Mouse (Mus musculus) limb, embryonic 15.5 days (tissue): ENCODE measurements around the gene Dock8. TPM values are rescaled to one million over a fixed set of nuclear protein-coding genes. Genes with fewer than 3 reads are reported as not detected.

ENCODE experiments used
- ATAC-seq: fragments of 200-750 bp; cut with Nextera tagmentation; 2 replicates; pipeline ENCODE4 v1.8.0; 2017; ENCODE audit warnings: low read depth, moderate TSS enrichment; ENCODE audit not compliant: insufficient number of reproducible peaks, low FRiP score, low TSS enrichment
- H3K27ac ChIP-seq: fragments of 300-500 bp; sonication (generic); 2 replicates; pipeline ENCODE4 v1.5.1; 2015; ENCODE audit warnings: moderate library complexity, mild to moderate bottlenecking, inconsistent platforms
- H3K27me3 ChIP-seq: fragments of 300-500 bp; sonication (generic); 2 replicates; pipeline ENCODE4 v1.6.1; 2015; ENCODE audit warnings: inconsistent platforms
- H3K36me3 ChIP-seq: fragments of 300-500 bp; sonication (generic); 2 replicates; pipeline ENCODE4 v1.6.1; 2015; ENCODE audit warnings: inconsistent platforms
- H3K4me1 ChIP-seq: fragments of 300-500 bp; sonication (generic); 2 replicates; pipeline ENCODE4 v1.6.1; 2015; ENCODE audit warnings: inconsistent platforms
- H3K4me2 ChIP-seq: fragments of 300-500 bp; sonication (generic); 2 replicates; pipeline ENCODE4 v1.6.1; 2015; ENCODE audit warnings: mild to moderate bottlenecking, inconsistent platforms
- H3K4me3 ChIP-seq: fragments of 300-500 bp; sonication (generic); 2 replicates; pipeline ENCODE4 v1.5.1; 2015; ENCODE audit warnings: mild to moderate bottlenecking, inconsistent platforms
- H3K9ac ChIP-seq: fragments of 300-500 bp; sonication (generic); 2 replicates; pipeline ENCODE4 v1.6.1; 2015; ENCODE audit warnings: inconsistent platforms
- H3K9me3 ChIP-seq: fragments of 300-500 bp; sonication (generic); 2 replicates; pipeline ENCODE4 v1.6.1; 2016; ENCODE audit warnings: inconsistent platforms
- WGBS: fragments of 180-500 bp; shearing (Covaris S2); methylation state at CpG from one replicate; pipeline ENCODE4 v1.1.7; 2015; 5-methylcytosine and 5-hydroxymethylcytosine counted together
- polyA plus RNA-seq: library from polyadenylated mRNA; unstranded; fragments of >200 nt; fragmentation: Nextera tagmentation; extraction: Ambion mirVana; gene quantifications from 2 replicates; pipeline ENCODE4 v1.2.1, GENCODE M21; 2015

Gene Dock8
- polyA plus RNA-seq, 1 experiment from 2014 or later = 6.2 TPM

GRCm38 (mm10) chr19:25098941-25099340 is 99.6 kb downstream of the Dock8 start:
- 0 out of 2 replicates have a peak, but pooled peaks cover 13% of the 10 kb centered on the region for H3K4me1 ChIP-seq
- WGBS = 84% methylated on average over 4 of the region's 4 CpGs
- no peak for ATAC-seq
- H3K27ac ChIP-seq = no peak overlapping the region
- no peak overlapping the region for H3K4me2 ChIP-seq
- H3K36me3 ChIP-seq = no peaks in the 10 kb centered on the region
- H3K9me3 ChIP-seq = no peaks in the 10 kb centered on the region
- no peak overlapping the region for H3K4me3 ChIP-seq
- no peak overlapping the region for H3K9ac ChIP-seq
- H3K27me3 ChIP-seq = no peaks in the 10 kb centered on the region

- no peak for ATAC-seq
- Histone ChIP-seq H3K9ac (no peak overlapping the region), H3K36me3 (no peaks in the 10 kb centered on the region), H3K4me2 (no peak overlapping the region), H3K4me1 (peaks cover 4% of the 10 kb centered on the region; the same call in 1 of the 2 replicates), H3K4me3 (no peak overlapping the region), H3K27me3 (no peaks in the 10 kb centered on the region), H3K27ac (no peak overlapping the region), H3K9me3 (no peaks in the 10 kb centered on the region)
- 35% methylated on average over 9 of the region's 9 CpGs for whole genome bisulfite sequencing
Measured at GRCm38 (mm10) chr19:25105682-25106081, 106.3 kb downstream of the Dock8 start.

- Histone ChIP-seq H3K4me1 (peaks cover 4% of the 10 kb centered on the region; the same call in 1 of the 2 replicates), H3K4me2 (no peak overlapping the region), H3K27me3 (no peaks in the 10 kb centered on the region), H3K4me3 (no peak overlapping the region), H3K36me3 (no peaks in the 10 kb centered on the region), H3K9me3 (no peaks in the 10 kb centered on the region), H3K27ac (no peak overlapping the region), H3K9ac (no peak overlapping the region)
- ATAC-seq = no peak
- 76% methylated on average over 8 of the region's 8 CpGs for WGBS
Measured at GRCm38 (mm10) chr19:25106315-25106714, 107.0 kb downstream of the Dock8 start.

GRCm38 (mm10) chr19:25107417-25107816 is 108.1 kb downstream of the Dock8 start:
- Histone ChIP-seq H3K4me2 (no peak overlapping the region), H3K9me3 (no peaks in the 10 kb centered on the region), H3K4me1 (peaks cover 4% of the 10 kb centered on the region; the same call in 1 of the 2 replicates), H3K27ac (no peak overlapping the region), H3K4me3 (no peak overlapping the region), H3K36me3 (no peaks in the 10 kb centered on the region), H3K27me3 (no peaks in the 10 kb centered on the region), H3K9ac (no peak overlapping the region)
- ATAC-seq = no peak
- WGBS = 21% methylated on average over 4 of the region's 4 CpGs

GRCm38 (mm10) chr19:25111591-25112233 is 112.4 kb downstream of the Dock8 start:
- H3K4me3 ChIP-seq = no peak overlapping the region
- H3K27me3 ChIP-seq = no peaks in the 10 kb centered on the region
- 80% methylated on average over 18 of the region's 18 CpGs for WGBS
- H3K9me3 ChIP-seq = no peaks in the 10 kb centered on the region
- H3K9ac ChIP-seq = no peak overlapping the region
- H3K36me3 ChIP-seq = no peaks in the 10 kb centered on the region
- peaks cover 2% of the 10 kb centered on the region; the same call in 1 of the 2 replicates for H3K4me1 ChIP-seq
- no peak for ATAC-seq
- no peak overlapping the region for H3K4me2 ChIP-seq
- no peak overlapping the region for H3K27ac ChIP-seq

GRCm38 (mm10) chr19:25116981-25117380 is 117.6 kb downstream of the Dock8 start:
- H3K9ac ChIP-seq = no peak overlapping the region
- no peak overlapping the region for H3K4me3 ChIP-seq
- H3K9me3 ChIP-seq = no peaks in the 10 kb centered on the region
- no peak for ATAC-seq
- H3K27me3 ChIP-seq = no peaks in the 10 kb centered on the region
- no peak overlapping the region for H3K27ac ChIP-seq
- WGBS = 80% methylated on average over 2 of the region's 2 CpGs
- no peak overlapping the region for H3K4me2 ChIP-seq
- no peaks in the 10 kb centered on the region for H3K36me3 ChIP-seq
- no peaks in the 10 kb centered on the region for H3K4me1 ChIP-seq

- Histone ChIP-seq H3K4me3 (no peak overlapping the region), H3K27me3 (no peaks in the 10 kb centered on the region), H3K4me1 (peaks cover 5% of the 10 kb centered on the region; the same call in 1 of the 2 replicates), H3K9ac (no peak overlapping the region), H3K4me2 (no peak overlapping the region), H3K36me3 (no peaks in the 10 kb centered on the region), H3K9me3 (no peaks in the 10 kb centered on the region), H3K27ac (no peak overlapping the region)
- no peak for ATAC-seq
- 47% methylated on average over 8 of the region's 8 CpGs for WGBS
Measured at GRCm38 (mm10) chr19:25122417-25122816, 123.1 kb downstream of the Dock8 start.

- WGBS = 45% methylated on average over 13 of the region's 13 CpGs
- Histone ChIP-seq H3K27ac (no peak overlapping the region), H3K9me3 (no peaks in the 10 kb centered on the region), H3K9ac (no peak overlapping the region), H3K4me1 (peaks cover 5% of the 10 kb centered on the region; the same call in 1 of the 2 replicates), H3K4me2 (no peak overlapping the region), H3K27me3 (no peaks in the 10 kb centered on the region), H3K36me3 (no peaks in the 10 kb centered on the region), H3K4me3 (no peak overlapping the region)
- ATAC-seq = no peak
Measured at GRCm38 (mm10) chr19:25123031-25123430, 123.7 kb downstream of the Dock8 start.

- H3K27me3 ChIP-seq = no peaks in the 10 kb centered on the region
- H3K4me2 ChIP-seq = no peak overlapping the region
- H3K9ac ChIP-seq = no peak overlapping the region
- WGBS = 83% methylated on average over 5 of the region's 5 CpGs
- no peak overlapping the region for H3K27ac ChIP-seq
- H3K4me3 ChIP-seq = no peak overlapping the region
- ATAC-seq = no peak
- no peaks in the 10 kb centered on the region for H3K9me3 ChIP-seq
- no peaks in the 10 kb centered on the region for H3K36me3 ChIP-seq
- H3K4me1 ChIP-seq = peaks cover 5% of the 10 kb centered on the region; the same call in 1 of the 2 replicates
Measured at GRCm38 (mm10) chr19:25123461-25123860, 124.1 kb downstream of the Dock8 start.

- Histone ChIP-seq H3K27ac (no peak overlapping the region), H3K36me3 (no peaks in the 10 kb centered on the region), H3K27me3 (no peaks in the 10 kb centered on the region), H3K4me2 (no peak overlapping the region), H3K9ac (no peak overlapping the region), H3K4me1 (no peaks in the 10 kb centered on the region), H3K9me3 (no peaks in the 10 kb centered on the region), H3K4me3 (no peak overlapping the region)
- WGBS = 14% methylated on average over 4 of the region's 4 CpGs
- ATAC-seq = no peak
Measured at GRCm38 (mm10) chr19:25132322-25132721, 133.0 kb downstream of the Dock8 start.

GRCm38 (mm10) chr19:25133959-25134358 is 134.6 kb downstream of the Dock8 start:
- H3K27me3 ChIP-seq = no peaks in the 10 kb centered on the region
- no peak overlapping the region for H3K27ac ChIP-seq
- ATAC-seq = no peak
- no peaks in the 10 kb centered on the region for H3K9me3 ChIP-seq
- no peak overlapping the region for H3K4me3 ChIP-seq
- H3K4me1 ChIP-seq = no peaks in the 10 kb centered on the region
- H3K9ac ChIP-seq = no peak overlapping the region
- no peak overlapping the region for H3K4me2 ChIP-seq
- WGBS = 78% methylated on average over 2 of the region's 2 CpGs
- no peaks in the 10 kb centered on the region for H3K36me3 ChIP-seq

GRCm38 (mm10) chr19:25136171-25136570 is 136.8 kb downstream of the Dock8 start:
- Histone ChIP-seq H3K27me3 (no peaks in the 10 kb centered on the region), H3K4me1 (no peaks in the 10 kb centered on the region), H3K36me3 (no peaks in the 10 kb centered on the region), H3K9me3 (no peaks in the 10 kb centered on the region), H3K27ac (no peak overlapping the region), H3K4me2 (no peak overlapping the region), H3K4me3 (no peak overlapping the region), H3K9ac (no peak overlapping the region)
- WGBS = 77% methylated on average over 1 of the region's 1 CpGs
- ATAC-seq = no peak
